Mouse (Mus musculus) liver, adult 2 months (tissue): ENCODE measurements at regions not wholly inside any gene's neighbourhood (a gene's known extent, or its start where the extent isn't known, plus 50 kb on each side); places are given as distances from the start of the nearest gene placed in this dataset.

ENCODE experiments used
- CTCF ChIP-seq: fragments of 200-500 bp; IDR thresholded peaks from 2 replicates; pipeline ENCODE4 v1.5.1; 2011; ENCODE audit warnings: low read depth, low read length, control low read depth
- POLR2A ChIP-seq: fragments of 200-500 bp; IDR thresholded peaks from 2 replicates; pipeline ENCODE4 v1.6.1; 2011; ENCODE audit warnings: low read length, control low read depth; ENCODE audit not compliant: insufficient read depth; ENCODE audit errors: extremely low read depth

DNA sequence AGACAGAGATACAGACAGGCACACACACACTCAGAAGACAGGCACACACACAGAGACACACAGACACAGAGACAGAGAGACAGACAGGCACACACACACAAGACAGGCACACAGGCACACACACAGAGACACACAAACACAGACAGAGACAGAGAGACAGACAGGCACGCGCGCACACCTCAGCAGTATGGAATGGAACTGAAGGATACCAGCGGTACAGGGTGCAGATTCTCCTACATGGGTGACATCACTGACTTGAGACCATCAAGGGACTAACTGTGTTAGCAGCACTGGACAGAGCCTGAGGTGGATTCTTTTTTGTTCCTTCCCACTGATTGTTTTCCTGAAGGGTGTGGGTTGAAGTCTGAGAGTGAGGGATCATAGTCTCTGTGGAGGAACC, 129.1 kb upstream of the Runx1 start:
- TF ChIP-seq CTCF (no peak), POLR2A (no peak)
